Mouse (Mus musculus) kidney, adult 9 months (tissue): ENCODE measurements around the gene Ralb.

ENCODE experiments used
- DNase-seq: peaks from one replicate; pipeline ENCODE4 v3.0.0; 2022

Ralb gene

DNA sequence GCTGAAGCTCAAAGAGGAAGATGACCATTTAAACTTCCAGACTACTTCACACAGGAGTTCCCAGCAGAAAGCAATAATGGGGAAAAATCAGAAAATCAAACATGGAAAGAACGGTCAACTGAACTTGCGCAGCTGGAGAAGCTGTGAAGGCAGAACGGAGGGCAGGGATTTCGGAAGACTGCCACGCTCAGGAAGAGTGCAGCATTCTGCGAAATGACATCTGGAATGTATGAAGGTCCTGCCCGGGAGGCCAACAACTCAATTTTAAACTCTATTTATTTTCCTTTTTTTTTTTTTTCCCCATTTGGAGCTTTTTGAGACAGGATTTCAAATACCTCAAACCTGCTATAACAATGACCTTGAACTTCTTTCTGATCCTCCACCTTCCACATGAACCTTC lies 13.8 kb downstream of the Ralb start:
- no peak for DNase-seq

- DNase-seq: no peak
These were observed 16.5 kb downstream of the Ralb start for GRCm38 (mm10) chr1:119487917-119488590.

- no peak for DNase-seq
These were observed 18.8 kb downstream of the Ralb start for GRCm38 (mm10) chr1:119485825-119486224.

DNA sequence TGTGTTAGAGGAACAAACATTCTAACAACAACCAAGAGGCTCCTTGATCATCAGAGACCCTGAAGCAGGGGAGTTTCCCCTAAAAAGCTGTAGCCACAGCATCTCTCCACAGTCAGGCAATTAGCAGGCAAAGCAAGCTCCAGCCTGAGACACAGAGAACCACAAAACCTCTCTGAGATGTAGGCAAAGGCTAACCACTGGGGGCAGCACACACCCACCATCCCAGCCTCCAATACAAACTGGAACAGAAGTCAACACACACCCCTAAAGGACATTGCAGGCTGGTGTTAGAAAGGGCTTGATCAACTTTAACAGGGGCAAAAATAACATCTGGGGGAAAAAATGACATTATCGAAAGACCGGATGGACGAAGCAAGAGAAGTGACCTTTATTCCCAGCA lies 20.1 kb downstream of the Ralb start:
- DNase-seq: peak; percentile 62

- DNase-seq: no peak
These were observed 21.7 kb downstream of the Ralb start for GRCm38 (mm10) chr1:119482891-119483290.

GRCm38 (mm10) chr1:119481205-119481932 lies 23.2 kb downstream of the Ralb start:
- no peak for DNase-seq

- DNase-seq: no peak
These were observed 23.9 kb downstream of the Ralb start for GRCm38 (mm10) chr1:119480678-119481077.

- no peak for DNase-seq
These were observed 25.0 kb downstream of the Ralb start for GRCm38 (mm10) chr1:119479641-119480040.

- DNase-seq: no peak
These were observed 27.7 kb downstream of the Ralb start for GRCm38 (mm10) chr1:119476905-119477353.

- no peak for DNase-seq
These were observed 29.9 kb downstream of the Ralb start for GRCm38 (mm10) chr1:119474671-119475070.

DNA sequence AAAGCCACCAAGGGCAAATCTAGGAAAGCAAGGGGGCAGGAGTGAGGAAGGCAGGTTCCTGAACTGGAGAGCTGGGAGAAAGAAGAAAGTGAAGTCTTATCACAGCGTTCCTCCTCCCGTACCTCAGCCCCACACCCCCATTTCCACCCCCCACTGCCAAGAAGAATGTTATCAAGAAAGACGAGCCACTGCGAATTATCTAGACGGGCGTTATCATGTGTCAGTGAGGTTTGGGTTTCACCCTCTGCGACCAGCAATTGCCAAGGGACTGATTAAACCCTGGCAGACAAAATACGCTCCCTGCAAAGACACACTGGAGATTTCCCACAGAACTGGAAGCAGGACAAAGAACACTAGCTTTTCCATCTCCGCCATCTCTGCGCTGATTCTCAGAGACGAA lies 31.9 kb downstream of the Ralb start:
- no peak for DNase-seq

- no peak for DNase-seq
These were observed 32.7 kb downstream of the Ralb start for GRCm38 (mm10) chr1:119471793-119472396.

- DNase-seq: peak; percentile 59
These were observed 41.2 kb downstream of the Ralb start for GRCm38 (mm10) chr1:119463386-119463785.

DNA sequence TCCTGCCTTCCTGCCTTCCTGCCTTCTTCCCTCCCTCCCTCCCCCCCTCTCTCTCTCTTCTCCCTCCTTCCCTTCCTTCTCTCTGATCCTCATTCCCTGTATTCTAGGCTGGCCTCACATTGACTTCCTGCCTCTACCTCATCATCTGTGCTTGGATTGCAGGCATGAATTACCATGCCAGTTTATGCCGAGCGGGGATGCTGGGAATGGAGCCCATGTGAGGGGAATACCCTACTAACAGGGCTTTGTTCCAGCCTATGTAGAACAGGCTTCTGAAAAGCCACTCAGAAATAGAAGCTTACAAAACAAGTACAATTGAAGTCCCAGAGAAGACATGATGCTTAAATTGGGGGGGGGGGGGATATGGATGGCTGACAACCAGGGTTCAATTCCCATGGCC lies 44.5 kb downstream of the Ralb start:
- DNase-seq: no peak

GRCm38 (mm10) chr1:119457993-119458605 lies 46.5 kb downstream of the Ralb start:
- peak; percentile 76 for DNase-seq

GRCm38 (mm10) chr1:119457528-119457855 lies 47.1 kb downstream of the Ralb start:
- DNase-seq: peak; percentile 13

- DNase-seq: peak; percentile 14
These were observed 47.7 kb downstream of the Ralb start for GRCm38 (mm10) chr1:119456671-119457527.

GRCm38 (mm10) chr1:119453731-119454130 lies 50.9 kb downstream of the Ralb start:
- no peak for DNase-seq

DNA sequence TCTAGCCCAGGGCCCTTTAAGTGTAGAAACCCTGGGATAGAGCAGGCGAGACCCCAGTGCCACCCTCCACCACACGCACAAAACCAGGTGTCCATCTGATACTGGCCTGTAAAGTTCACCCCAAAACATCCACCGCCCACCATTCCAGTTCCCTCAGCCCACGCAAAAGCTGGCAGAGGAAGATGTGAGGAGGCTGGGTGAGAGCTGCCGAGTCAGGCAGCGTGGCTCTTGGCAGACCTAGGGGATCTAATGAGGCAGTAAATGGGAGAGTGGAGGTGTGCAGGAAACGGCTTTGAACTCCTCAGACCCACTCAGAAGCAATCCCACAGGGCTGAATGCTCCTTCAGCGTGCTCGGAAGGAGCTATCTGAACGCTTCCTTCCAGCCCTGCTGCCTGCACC lies 53.2 kb downstream of the Ralb start:
- no peak for DNase-seq

DNA sequence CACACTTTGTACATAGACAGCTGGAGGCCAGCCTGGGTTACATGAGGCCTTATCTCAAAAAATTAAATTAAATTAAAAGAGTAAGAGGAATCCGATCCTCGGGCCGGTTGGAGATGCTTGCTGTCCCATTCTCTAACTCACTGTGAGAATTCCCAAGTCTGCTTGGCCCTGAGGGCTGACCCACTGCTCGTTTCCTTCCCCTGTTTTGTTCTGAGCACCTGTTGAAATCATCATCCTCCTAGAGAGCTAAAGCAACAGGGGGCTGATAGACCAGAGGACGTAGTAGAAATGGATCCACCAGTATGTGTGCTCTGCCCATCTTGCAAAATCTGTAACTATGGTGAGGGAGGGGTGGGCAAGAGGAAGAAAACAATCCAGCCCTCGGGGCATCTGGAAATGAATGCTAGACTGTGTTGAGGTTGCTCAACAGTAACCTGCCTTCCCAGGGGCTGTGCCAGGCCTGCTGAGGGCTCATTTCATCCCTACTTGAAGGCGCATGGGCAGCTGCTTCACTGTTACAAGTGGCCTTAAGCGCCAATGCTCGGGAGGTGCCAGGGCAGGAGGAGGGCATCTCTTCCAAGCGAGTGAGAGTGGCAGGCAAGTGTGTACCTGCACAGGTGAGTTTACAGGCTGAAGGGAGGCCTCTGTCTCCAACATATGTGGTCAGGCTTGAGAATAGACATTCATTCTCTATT lies 53.8 kb downstream of the Ralb start:
- DNase-seq: no peak

GRCm38 (mm10) chr1:119446753-119447283 lies 57.8 kb downstream of the Ralb start:
- no peak for DNase-seq
